Mouse (Mus musculus) layer of hippocampus, adult 9-11 months (tissue): ENCODE data around the gene Lrrfip1.

Source experiments
- DNase-seq: peaks from one replicate; pipeline ENCODE4 v3.0.0; 2022

Gene Lrrfip1

DNA sequence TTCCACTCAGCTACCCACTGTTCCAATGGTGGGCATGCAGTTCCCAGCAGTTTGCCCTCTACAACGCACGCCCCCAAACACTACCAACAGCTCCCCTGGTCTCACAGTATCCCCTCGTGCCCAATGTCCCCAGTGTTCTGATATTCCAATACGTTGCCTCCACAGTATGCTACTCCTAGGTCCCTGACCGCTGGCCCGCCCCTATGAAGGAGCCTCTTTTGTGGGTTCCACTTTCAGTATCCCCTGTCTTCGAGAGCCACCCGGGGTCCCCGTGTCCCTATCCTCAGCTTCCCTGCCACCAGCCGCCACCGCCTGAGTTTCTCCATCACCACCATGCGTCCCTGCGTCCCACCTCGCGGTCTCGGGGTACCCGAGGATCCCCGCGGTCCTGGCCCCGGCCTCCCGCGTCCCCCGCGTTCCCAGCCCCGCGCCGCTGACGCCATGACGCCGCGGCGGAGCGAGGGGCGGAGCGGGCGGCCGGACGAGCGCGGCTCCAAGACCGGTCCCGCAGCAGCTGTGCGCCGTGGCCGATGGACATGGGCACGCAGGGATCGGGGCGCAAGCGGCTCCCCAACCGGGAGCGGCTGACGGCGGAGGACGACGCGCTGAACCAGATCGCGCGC is at the start of gene Lrrfip1:
TSS of gene Lrrfip1 (plus strand) at position 470 of the 623 bp plus-strand sequence.
- DNase-seq = no peak

DNA sequence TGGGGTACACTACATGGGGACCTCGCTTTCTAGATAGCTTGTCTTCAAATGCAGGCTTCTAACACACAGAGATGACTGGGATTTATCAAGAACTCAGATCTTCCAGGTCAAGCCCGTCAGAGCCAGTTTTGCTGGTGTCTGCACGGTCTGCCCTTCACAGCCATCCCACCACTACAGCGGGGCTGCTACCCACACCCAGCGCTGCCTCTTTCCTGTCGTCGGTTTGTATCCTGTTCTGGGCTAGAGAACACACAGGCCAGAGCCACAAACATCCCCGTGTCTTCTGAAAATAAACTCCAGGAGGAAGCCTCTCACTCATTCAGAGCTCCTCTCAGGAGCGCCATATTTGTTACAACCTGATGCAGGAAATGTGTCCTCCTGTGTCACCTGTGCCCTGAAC is 49.2 kb upstream of the Lrrfip1 start:
- no peak for DNase-seq

DNA sequence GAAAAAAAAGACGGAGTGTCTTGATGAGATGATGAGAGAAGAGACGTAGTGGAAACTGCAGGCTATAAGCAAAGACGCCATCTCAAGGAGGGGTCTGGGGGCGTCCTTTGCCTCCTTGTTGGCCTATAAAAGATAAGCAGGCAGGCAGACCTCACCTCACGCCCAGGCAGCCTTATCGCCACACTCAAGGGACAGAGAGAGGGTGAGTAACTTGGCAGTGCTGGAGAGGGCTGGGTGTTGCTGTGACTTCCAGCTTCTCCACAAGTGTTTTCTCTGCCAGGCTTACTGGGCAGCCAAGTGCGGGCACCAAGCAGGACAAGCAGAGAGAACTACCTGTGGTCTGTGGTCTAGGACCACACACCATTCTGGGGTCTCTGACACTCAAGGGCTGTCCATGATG is 46.9 kb upstream of the Lrrfip1 start:
- no peak for DNase-seq

DNA sequence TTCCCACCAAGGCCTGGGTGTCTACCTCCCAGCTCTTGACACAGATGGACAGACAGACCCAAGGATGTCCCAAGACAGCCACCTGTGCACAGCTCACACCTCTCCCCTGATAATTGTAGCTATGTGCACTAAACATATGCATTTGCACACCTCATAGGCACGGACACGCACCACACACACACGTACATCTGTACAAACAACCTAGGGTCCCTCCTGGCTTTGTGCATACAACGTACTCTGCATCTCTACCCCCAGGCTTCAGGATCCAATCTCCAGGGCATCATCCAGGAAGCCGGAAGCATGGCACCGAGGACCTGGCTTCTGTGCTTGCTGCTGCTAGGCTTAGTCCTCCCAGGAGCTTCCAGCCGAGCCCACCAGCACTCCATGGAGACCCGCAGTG is 45.7 kb upstream of the Lrrfip1 start, which contains the start of gene Prlh:
TSS of gene Prlh (plus strand) at position 301 of the 400 bp plus-strand sequence.
- no peak for DNase-seq

DNA sequence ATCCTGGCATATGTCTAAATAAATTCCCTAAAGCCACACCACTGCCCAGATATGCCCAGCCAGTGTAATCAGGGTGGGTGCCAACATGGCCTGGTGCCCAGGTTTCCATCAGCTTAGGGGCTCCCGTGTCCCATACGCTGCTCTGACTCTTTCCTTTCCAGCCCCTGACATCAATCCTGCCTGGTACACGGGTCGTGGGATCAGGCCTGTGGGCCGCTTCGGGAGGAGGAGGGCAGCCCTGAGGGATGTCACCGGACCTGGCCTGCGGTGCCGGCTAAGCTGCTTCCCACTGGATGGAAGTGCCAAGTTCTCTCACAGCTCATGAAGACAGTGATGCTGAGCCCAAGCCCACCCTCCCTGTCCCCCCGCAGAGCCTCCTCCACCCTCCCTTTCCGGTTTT is 44.8 kb upstream of the Lrrfip1 start:
- no peak for DNase-seq

DNA sequence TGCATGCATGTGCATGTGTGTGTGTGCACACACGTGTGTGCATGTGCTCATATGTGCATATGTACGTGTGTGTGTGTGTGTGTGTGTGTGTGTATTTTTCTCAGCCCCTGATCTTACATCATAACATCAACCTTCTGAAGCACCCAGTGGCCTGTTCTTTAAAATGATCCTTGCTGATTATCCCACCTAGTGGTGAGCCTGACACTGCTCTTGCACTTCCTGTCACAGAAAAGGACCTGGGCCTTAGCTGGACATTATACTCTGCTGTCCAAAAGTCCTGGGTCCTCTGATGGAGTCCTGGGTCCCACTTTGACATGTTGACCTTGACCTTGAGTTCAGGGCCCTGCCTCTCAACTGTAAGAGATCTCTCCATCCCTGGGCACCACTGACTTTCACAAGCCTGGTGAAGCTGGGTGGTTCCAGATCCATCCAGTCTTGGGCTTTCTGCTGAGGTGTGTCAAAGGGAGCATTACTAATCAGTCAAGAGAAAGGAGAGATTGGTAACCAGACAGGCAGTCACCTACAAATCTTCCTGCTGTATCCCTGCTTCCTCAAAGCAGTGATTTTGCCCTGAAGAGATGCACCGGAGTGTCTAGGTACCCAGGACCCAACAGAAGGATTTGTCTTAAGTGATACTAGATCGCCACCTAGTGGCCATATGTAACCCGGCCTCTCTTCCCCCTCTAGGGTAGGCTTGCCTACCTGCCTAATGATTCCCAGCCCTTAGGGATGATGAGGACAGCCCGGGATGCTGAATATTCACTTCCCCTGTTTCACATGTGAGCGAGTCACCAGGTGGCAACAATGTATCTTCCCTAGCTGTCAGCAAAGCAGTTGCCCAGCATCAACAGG is 42.1 kb upstream of the Lrrfip1 start:
- DNase-seq = peak; percentile 59

DNA sequence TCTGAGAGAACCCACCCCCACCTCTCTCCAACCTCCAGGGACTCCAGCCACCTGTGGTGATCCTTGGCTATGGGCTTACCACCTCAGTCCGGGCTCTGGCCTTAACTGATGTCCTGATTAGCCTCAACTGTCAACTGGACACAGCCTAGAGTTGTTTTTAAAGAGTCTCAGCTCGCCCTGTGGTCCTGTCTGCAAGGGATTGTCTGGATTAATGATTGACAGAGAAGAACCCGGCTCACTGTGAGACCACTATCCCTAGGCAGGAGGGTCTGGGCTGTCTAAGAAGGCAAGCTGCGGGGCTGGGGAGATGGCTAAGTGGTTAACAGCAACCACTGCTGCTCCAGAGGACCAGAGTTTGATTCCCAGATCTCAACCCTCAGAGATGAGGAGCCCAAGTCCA is 36.0 kb upstream of the Lrrfip1 start:
- no peak for DNase-seq

DNA sequence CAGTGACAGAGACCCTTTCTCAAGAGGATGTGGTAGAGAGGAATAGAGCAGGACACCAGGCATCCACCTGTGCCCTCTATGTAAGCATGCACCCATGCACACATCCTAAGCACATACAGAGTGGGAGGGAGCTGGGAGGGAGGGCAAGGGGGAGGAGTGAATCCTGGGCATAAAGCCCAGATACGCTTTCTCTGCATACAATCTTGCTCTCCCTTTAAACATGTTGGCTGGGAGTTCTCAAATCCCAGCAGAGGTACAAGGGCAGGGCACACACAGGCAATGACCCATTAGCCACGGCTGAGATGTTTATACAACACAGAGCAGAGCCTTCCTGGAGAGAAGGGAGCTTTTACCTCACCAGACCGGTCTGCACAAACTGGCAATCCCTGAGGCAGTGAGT is 35.5 kb upstream of the Lrrfip1 start:
- no peak for DNase-seq

DNA sequence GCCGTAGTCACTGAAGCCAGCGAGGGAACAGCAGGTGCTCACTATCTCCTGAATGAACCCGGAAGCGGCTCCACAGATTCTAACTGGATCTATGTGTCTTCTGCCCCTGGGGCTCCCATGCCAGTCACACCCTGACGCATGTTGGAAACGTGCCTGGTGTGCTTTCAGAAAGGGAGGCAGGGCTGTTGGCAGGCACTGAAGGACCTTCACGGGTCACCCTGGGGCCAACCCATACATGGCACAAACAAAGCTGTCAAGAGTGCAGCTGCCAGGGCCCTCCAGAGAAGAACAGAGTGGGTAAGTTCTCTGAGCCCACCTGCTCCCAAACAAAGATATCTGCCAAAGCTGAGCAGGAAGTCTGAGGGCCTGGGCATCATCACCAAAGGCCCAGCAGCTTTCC is 31.0 kb upstream of the Lrrfip1 start:
- DNase-seq = no peak

DNA sequence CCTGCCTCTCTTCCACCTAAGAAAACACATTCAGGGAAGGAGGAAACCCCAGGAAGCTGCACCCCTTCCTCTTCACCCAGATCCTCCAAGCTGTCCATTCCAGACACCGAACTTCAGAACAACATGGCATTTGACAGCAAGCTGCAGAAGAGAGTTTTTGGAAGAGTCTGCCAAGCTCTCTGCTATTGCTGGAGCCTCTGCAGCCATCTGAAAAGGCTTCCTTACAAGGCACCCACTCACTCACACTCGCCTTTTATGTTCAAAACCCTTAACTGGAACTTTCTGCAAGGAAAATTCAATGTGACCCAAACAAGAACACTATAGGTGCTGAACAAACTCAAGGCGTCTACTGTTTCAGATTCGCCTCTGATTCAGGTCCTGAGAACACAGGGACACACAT is 29.9 kb upstream of the Lrrfip1 start:
- no peak for DNase-seq

DNA sequence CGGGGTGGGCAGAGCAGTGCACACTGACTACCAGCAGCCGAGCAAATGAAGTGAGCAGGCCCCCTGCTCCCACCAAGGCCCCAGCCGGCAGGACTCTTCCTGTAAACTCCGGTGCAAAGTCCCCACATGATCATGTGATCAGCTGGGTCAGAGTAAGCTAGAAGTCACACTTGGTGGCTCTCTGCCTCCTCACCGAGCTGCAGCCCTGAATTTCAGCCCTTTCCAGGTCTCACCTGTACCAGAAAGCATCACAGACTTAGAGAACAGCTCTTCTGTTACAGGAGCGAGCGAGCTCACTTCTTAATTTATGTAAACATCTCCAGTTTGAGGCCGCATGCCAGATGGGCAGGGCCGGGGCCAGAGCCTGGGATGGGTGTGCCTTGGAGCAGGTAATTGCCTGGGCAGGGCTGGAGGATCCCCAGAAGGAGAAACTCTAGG is 29.2 kb upstream of the Lrrfip1 start, which contains the start of gene Rab17:
TSS of gene Rab17 (minus strand) at position 315 of the 438 bp plus-strand sequence.
- no peak for DNase-seq

DNA sequence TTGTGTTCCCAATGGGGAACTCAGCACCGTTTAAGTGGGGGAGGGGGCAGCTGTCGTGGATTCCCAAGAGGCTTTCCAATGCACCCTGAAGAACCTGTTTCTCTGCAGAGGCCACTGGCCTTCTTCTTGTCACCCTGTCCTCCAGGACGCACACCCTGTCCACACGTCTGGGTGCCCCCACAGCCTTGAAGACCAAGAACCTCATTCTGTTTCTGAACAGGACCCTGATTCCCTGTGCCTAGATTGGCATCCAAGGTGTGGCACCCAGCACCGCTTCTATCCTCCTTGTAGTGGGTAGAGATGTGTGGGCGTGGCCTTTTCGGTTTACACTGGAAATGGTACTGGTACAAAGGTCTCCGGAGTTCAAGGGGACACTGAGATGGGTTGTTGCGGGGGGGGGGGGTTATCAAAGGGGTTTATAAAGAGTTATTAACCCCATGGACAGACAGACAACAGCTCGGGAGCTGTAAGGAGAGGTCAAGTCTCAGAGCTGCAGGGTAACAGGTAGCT is 28.6 kb upstream of the Lrrfip1 start:
- no peak for DNase-seq

DNA sequence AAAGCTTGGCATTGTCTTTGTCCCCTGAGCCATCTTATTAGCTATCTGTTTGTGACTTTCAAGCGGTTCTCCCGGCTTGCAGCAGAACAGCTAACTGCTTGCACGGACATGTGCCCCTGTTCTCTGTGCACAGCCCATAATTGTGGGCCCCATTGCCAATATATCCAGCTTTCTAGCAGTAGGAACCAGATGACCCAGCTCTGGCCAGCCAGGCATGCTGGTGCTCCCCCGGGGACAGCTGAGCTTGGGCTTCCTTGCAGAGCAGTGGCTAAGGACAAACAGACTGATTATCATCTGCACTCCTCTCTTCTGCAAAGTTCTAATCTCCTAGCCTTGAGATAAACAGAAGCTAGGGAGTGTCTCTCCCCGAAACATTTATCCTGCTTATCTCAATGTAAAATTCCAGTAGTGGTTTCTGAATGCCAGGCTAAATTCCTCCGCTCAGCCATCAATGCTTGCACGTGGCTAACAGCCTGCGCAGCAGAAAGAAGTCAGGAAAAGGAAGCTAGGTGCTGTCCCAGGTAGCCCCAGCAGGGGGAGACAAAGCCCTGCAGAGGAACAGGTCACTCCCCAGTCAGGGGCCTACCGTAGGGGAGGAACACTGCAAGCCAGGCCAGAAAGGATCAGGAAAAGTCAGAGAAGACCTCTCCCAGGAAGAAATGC is 25.5 kb upstream of the Lrrfip1 start:
- DNase-seq = peak; percentile 82

DNA sequence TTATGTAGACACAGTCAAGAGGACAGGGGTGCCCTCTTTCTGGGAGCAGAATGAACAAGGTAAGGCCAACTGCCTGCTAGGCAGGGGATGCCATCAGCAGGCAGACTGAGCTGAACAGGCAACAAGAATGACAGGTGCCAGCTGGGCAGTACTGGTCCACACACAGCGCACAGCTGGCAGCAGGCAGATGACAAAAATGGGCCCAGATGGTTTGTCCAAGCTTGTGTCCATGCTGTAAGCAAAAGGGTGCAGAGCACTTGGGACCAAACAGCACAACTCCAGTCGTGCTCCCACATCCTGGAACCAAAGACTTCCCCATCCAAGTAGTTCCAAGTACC is 25.0 kb upstream of the Lrrfip1 start:
- DNase-seq = no peak

DNA sequence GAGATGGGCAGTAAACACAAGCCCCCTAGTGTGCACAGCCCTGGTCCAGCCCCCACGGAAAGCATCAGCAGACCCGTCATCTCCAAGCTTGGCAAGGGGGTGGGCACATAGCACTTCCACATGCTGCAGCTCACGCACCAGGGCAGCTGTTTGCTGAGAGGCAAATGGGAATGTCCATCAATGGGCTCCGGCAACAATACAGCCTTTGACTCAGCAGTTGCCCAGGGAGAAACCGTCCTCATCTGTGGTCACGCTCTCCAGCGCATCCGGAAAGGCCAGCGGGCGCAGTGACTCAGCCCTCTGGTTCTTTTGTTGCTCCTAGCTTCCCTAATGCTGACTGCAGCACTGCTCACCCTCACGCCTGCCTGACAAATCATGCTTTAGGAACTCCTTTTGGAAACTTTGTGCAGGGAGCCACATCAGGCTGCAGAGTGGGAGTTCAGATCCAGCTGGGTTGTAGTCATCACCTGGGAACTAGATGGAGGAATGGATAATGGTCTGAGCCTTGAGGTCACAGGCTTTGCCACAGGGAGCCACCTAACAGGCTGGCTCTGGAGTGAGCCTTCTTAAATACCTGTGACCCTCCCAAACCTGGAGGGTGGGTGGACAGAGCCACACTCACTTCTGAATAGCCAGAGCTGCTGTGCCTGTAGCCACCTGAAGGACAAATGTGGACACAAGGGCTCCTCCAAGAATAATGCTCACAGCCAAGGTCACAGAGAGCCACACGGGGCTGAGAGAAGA is 23.5 kb upstream of the Lrrfip1 start:
- DNase-seq = peak; percentile 79

DNA sequence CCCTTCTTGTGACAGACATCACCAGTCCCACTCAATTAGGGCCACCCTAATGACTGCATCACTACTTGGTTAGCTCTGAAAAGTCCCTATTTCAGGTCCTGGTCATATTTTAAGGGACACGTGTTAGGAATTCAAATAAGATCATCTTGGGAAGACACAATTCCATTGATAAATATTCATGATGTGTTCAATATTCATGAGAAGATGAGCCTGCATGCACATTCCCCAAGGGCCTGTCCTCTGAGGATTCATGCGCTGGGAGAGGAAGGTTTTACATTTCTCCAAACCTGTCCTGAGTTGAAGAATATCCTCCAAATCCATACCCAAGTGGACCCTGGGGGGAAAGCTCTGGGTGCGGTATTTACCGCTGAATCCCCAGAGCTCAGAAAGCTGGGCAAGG is 22.6 kb upstream of the Lrrfip1 start:
- no peak for DNase-seq

DNA sequence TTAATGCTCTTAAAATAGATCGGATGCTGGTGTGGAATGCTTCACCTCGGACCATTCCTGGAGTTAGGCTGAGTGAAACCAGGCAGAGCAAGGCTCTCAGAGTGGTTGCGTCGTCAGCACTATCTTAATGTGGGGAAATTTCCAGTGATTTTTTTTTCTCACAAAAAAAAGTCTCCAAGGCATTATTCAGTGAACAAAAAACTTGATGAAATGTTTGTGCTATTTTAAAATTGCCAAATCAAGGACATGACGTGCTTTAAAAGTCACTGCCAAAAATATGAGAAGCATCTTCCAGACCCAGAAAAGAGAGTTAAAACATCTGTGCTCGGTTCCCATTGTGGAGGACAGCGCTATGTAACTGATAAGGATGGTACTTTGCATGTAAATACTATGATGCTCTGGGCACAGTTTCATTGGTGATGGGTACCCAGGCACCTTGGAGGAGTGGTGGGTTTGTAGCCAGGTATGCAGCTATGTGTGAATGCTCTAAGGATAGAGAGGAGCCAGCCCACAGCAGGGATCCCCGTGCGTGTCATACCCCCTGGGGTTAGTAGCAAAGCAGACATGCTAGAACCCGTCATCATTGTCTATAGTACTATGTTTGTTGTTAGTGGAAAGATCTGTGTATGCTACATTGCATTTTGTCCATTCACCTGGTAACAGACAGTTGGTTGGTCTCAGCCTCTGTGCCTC is 17.8 kb upstream of the Lrrfip1 start:
- DNase-seq = peak; percentile 11

DNA sequence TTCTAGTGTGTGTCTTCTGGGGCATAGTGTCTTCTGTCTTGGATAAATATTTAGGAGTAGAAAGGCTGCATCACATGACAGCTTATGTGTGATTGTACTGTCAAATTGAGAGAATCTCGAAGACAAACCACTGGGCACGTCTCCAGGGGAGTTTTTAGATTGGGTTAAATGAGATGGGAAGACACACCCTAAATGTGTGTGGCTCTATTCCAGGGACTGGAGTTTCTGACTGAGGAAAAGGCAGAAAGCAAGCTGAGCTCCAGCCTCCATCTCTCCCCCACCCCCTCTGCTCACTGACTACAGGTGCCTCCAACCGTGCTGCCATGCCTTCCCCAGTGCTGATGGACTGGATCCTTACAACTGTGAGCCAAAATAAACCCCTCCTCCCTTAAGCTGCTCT is 17.2 kb upstream of the Lrrfip1 start:
- peak; percentile 8 for DNase-seq

DNA sequence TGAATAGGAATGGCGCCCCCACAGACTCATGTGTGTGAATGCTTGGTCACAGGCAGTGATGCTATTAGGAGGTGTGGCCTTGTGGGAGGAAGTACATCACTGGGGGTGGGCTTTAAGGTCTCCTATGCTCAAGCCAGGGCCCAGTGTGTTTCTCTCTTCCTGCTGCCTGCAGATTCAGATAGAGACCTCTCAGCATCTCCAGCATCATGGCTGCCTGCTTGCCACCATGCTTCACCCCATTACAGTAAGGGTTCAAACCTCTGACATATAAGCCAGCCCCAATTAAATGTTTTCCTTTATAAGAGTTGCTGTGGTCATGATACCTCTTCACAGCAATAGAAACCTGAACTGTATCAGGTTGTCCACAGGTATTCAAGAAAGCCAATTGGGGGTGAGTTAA is 2.6 kb upstream of the Lrrfip1 start:
- no peak for DNase-seq

DNA sequence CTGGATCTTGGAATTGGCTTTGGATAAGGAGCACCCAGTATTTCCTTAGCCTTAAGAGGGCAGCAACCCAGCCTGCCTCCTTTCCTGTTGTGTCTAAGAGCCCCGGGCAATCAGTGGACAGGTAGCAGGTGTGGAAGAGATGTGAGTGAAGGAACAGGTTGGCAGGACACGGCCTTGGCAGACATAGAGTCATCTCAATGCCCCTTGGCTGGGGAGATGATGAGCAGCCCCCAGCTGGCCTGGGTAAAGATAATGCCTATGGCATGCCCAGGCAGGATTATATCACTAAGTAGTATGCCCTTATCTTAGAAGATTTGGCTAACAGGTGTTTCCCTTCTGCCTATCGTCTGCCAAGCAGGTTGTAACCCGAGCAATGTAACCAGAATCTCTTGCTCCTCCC is 1.4 kb upstream of the Lrrfip1 start:
- DNase-seq = no peak

DNA sequence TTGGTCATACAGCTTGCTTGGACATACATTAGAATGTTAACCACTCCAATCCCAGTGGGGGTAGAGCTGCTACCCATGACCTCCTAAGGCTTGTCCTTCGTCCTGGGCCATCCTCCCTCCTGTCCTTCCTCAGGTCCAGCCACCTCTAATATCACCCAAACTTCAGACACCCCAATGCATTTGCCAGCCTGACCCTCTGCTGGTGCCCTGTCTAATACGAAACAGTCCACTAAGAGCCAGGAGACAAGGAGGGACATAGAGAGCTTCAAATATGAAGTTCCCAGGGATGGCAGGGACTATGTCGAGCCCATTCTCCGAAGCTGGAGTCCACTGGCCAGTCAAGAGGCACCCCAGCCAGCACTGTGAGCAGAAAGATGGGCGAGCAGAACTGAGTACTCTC is 896 bp upstream of the Lrrfip1 start:
- DNase-seq = no peak

DNA sequence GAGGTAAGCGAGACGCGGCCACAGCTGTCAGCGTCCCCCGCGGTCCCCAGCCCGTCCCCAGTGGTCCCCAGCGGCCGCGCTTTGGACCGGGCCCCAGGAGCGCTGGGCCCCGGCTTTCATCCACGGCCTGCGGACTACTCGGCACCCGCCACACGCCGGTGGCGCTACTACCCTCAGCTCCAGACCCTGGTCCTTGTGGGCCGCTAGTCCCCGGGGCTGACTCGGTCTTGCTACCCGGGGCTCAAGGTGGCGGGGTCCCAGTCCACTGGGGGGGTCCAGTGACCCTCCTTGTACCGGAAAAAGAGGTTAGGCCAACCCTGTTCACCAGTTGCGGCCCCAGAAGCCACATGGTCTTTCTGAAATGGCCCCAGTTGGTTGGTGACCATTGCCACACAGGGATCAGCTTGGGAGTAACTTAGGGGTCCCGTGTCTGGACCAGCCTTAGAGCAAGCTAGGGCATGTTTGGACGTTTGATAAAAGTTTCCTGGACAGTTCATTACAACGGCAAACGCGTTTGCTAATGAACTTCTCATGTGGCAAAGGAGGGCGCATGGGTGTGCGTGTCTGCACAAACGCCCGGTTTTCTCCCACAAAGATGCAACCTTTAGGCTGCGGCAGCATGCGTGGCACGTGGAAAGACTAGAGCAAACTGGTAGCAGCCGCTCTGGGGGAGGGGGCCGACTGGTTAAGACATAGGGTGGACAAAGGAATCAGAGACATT is 514 bp downstream of the Lrrfip1 start:
- no peak for DNase-seq
